Mouse (Mus musculus) cerebellum, postnatal 4 days (tissue): ENCODE measurements around the gene Taf11.

ENCODE experiments used
- DNase-seq, 2 experiments: peaks; one replicate each; pipeline ENCODE4 v3.0.0; 2022; ENCODE audit warnings: low spot score in 2 of 2, mixed read lengths in 1 of 2

Gene Taf11

GRCm38 (mm10) chr17:27922174-27922712, 12.6 kb upstream of the Taf11 start:
- DNase-seq, result no peak

DNA sequence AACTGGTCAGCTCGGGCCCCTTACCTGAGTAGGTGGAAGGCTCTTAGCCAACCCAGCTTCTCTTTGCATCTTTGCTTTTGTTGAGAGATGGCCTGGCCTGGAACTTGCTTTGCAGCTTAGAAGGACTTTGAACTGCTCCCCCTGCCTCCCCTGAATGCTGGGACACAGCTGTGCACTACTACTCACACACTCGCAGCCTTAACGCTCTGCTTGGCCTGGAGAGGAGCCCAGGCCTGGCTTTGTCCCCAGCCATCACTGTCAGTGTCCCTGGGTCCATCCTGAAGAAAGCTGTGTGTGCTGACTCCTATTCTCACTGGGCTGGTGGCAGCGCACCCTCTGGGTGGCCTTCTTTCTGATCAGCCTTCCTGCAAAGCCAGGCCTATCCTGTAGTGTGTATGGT, 11.0 kb upstream of the Taf11 start:
- DNase-seq, result peak in 1 of 2 experiments; percentile 33

DNA sequence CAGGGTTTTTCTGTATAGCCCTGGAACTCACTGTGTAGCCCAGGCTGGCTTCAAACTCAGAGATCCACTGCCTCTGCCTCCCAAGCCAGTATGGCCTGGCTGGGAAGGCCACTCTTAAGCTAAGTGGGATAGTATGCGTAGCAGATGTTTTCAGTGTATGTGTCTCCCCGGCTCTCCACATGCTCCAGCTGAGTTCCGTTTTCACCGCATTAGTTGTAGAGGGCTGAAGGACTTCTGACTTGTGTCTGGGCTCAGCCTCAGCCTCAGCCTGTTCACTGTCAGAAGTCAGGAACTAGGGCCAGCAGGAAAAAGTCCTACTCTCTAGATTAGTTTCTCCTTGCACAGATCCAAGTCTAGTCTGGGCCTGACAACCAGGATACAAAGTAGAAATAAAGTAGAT, 6.7 kb upstream of the Taf11 start:
- no peak for DNase-seq

DNA sequence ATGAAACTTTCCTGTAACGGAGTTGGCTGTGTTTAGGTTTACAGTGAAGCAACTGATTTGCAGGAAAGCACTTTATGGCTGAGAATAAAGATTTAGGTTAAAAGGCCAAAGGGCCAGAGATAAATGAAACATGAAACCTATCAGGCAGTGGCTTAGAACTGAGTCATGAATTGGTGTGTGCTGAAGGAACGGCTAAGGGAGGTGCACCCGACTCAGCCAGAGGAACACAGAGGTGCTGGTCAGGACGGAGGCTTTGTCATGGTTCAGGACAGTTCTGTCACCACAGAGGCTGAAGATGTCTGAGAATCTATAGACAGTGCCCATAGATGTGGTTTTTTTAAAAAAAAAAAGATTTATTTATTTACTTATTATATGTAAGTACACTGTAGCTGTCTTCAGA, 5.1 kb upstream of the Taf11 start:
- DNase-seq, result no peak

DNA sequence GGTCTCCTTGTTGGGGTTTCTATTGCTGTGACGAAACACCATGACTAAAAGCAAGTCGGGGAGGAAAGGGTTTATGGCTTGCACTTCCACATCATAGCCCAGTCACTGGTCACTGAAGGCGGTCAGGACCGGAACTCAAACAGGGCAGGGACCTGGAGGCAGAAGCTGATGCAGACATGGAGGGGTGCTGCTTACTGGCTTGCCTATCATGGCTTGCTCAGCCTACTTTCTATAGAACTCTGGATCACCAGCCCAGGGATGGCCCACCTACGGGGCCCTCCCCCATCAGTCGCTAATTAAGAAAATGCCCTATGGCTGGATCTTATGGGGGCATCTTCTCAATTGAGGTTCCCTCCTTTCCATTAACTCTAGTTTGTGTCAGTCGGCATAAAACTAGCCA, 1.7 kb upstream of the Taf11 start:
- no peak for DNase-seq

DNA sequence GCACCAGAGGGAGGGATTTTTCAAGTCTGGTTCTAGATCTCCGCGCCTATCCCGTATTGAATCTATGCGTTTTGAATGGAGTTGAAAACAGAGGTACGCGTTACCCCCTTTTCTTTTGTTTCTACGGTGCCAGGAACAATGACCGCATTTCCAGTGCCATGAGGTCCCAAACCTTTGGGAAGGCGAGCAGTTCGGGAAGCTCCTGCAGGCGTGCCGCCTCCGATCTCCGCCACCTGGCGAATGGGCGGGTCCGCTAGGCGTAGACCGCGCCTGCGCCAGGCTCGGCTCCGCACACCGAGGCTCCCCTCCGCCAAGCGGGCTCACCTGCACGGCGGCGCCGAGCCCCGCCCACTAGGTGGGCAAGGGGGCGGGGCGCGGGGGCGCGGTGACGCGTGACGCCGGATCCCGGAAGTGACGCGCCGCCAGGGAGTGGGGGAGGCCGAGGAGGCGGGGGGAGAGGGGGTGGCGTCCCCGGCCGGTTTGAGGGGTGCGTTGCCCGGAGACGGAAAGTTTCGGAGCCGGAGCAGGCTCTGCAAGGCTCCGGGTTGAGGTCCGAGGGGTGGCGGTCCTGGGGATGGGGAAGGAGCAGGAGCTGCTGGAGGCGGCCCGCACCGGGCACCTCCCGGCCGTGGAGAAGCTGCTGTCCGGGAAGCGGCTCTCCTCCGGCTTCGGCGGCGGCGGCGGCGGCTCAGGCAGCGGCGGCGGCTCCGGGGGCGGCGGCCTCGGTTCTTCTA, 589 bp downstream of the Taf11 start, which contains the start of gene Anks1:
Anks1 (plus strand) TSS at position 419 of the 734 bp plus-strand sequence.
- peak; percentile 76 to 88 for DNase-seq

GRCm38 (mm10) chr17:27908206-27908887, 1.3 kb downstream of the Taf11 start:
- DNase-seq, result peak in 1 of 2 experiments; percentile 37

GRCm38 (mm10) chr17:27907512-27908205, 2.0 kb downstream of the Taf11 start:
- peak; percentile 93 to 97 for DNase-seq

GRCm38 (mm10) chr17:27886499-27887210, 23.0 kb downstream of the Taf11 start:
- no peak for DNase-seq

GRCm38 (mm10) chr17:27883994-27884393, 25.6 kb downstream of the Taf11 start:
- DNase-seq, result no peak

DNA sequence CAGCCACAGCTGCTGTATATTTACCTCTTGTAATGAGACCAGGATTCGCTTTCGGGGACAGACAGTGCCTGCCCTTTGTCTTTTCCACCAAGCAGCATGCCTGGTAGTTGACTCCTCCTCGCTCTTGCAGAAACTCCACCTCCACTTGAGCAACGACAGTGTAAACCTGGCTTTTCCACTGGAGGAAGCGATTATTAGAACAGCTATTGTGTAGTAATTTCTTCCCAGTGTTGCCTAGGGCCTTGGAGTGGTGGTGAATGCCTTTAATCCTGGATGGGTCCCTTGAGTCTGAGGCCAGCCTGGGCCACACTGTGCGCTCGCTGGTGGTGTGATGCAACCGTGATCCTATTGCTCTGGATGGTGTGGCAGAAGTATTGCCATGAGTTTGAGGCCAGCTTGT, 26.5 kb downstream of the Taf11 start:
- no peak for DNase-seq

DNA sequence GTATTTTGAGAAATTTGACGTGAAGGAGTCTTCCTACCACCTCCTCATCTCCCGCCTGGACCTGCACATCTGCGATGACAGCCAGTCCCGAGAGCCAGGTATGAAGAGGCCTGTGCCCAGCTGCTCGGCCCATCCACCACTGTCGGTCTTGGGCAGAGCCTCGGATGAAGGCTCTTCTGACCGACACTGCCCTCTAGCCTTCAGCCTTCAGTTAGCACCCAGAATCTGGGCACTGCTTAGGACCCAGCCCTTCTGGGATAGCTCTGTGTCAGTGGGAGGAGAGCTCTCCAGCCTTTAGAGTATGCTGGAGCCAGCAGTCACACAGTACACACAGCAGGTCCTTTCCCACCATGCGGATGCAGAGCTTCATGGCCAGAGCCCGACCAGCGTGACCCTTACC, 28.1 kb downstream of the Taf11 start:
- no peak for DNase-seq

- no peak for DNase-seq
These were observed 35.1 kb downstream of the Taf11 start for GRCm38 (mm10) chr17:27874510-27874909.

- no peak for DNase-seq
These were observed 36.1 kb downstream of the Taf11 start for GRCm38 (mm10) chr17:27873583-27873982.

DNA sequence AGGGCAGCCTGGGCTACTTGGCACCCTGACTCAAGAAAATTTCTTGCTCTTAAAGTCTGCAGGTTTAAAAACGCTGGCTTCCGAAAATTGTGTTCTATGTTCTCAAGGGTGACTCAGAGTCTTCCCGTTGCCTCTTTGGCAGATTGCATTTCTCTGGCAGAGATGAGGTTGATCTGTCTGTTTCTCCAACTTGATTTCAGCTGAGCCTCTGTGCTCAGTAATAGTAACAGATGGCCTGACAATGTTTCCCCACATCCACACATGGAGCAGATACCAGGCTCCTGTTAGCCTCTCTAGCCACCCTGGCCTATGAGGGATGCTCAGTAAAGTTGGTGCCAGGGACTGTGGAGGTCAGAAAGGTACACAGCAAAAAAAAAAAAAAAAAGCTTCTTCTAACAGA, 37.8 kb downstream of the Taf11 start:
- no peak for DNase-seq

GRCm38 (mm10) chr17:27866737-27867136, 42.9 kb downstream of the Taf11 start:
- DNase-seq, result no peak

GRCm38 (mm10) chr17:27865461-27865860, 44.2 kb downstream of the Taf11 start:
- no peak for DNase-seq

GRCm38 (mm10) chr17:27859131-27859530, 50.5 kb downstream of the Taf11 start:
- DNase-seq, result no peak

DNA sequence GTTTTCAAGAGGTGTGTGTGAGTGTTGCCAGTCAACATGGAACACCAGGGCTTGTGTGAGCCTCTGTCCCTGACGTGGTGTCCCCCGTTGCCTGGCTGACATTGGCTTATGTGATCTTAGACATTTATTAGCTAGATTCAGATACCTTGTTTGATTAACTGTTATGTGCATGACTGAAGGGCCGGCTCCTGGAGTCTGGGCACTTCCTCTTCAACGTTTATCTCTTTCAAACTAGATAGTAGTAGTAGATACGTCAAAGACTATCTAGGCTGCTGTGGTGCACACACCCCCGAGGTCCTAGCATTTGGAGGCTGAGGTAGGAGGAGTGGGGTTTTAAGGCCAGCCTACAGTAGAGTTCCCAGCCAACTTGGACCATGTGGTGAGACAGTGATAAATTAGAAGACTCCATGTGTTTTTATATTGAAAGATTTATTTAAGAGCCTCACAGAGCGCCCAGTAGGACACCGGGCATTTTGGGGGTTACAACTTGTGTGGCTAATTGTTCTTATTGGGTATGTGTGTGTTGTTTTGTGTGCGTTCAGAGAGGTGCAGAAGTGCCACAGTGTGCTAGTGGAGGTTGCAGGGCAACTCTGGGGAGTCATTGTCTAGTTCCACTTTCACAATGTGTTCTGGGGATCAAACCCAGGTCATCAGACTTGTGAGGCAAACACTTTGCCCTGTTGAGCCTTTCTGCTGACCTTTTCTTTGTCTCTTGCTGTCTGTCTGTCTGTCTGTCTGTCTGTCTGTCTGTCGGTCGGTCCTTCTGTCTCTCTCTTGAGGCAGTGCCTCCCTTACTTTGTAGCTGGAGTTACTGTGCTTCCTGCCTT, 51.8 kb downstream of the Taf11 start:
- no peak for DNase-seq

DNA sequence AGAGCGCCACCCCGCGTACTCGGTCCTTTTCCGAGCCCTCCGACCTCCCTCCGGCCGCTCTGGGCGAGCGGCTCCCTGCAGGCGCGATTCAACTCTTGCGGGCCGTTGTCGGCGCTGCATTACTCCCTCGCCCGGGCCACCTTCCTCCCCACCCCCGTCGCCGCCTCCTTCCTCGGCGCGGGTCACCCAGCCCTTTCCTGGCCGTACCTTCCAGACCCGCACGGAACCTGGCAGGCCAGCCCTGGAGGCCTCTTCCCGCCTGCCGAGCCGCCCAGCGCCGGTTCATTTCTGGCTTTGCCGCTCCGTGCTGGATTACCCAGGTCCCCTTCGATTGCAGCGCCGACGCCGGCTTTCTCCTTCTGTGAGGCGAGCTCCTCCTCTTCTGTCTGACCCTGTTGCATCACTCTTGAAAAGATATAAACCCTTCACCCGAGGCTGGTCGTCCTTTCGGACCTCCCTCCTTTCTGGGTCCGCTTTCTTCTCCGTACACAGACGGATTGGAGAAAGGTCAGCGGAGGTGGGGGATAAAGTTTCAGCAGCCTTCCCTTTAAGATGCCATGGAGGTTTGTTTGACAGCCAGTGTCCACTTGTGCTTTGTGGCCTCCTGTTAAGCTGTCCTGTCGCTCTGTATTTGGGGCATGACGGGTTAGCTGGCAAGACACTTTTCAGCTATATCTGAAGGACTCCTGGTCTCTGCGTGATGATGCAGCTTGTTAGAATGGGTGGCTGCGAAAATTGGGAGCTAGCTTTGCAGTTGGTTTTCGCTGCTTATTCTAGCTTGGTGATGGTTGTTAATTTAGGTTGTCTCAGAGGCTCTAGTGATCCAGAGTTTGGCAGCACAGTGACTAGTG, 52.6 kb downstream of the Taf11 start:
- peak in 1 of 2 experiments; percentile 40 for DNase-seq
